Comparison of ENCODE assay signal across 8 mouse cellular contexts in genomic region chr12:98668132-98668814, GRCm38 (mm10). TPM values are rescaled to one million over a fixed set of nuclear protein-coding genes. Genes with fewer than 3 reads are reported as not detected.
DNase-seq lines count a peak whose midpoint lies in the region; ATAC-seq lines count a peak whose summit lies in the region.
"Had no signal": no experiment of that assay in that cellular context is flagged by ENCODE, and none has a peak within 500 bp of the region (broad histone marks: within the 10 kb centered on the region; RNA-seq: fewer than 3 reads in every experiment).

No protein-coding gene starts in this region.

- intact Hi-C loops in left cerebral cortex, postnatal 36 days (cut with DNase I) = no loop called here

- DNase-seq in urinary bladder, postnatal 25 days (ENCODE audit: low spot score) = peak; percentile 20
- no peak for DNase-seq in urinary bladder, postnatal 10 days (ENCODE audit: low spot score)
- peak; percentile 86 to 89 for DNase-seq in kidney, adult 8-10 months
- peak; percentile 63 to 67 for DNase-seq in left cerebral cortex, postnatal 36 days (ENCODE audit: low spot score in 2 of 2)
- DNase-seq in telencephalon, adult 2 months (ENCODE audit: low read depth, low spot score) = peak; percentile 79
- DNase-seq in hindbrain, embryonic 14.5 days (ENCODE audit: low spot score) = no peak
- DNase-seq: liver, embryonic 13.5 days had no signal

- peaks cover 4% of the 10 kb centered on the region; the same call in 1 of the 2 replicates for H3K36me3 ChIP-seq in forebrain, embryonic 16.5 days (ENCODE audit: control insufficient read depth, insufficient read depth)
- H3K36me3 ChIP-seq in hindbrain, embryonic 14.5 days (replicated peaks; ENCODE audit: control insufficient read depth, insufficient read depth) = peaks cover 33% of the 10 kb centered on the region
- H3K36me3 ChIP-seq: liver, embryonic 13.5 days had no signal

- H3K4me3 ChIP-seq in forebrain, embryonic 16.5 days (replicated peaks; ENCODE audit: low read length) = no peak overlapping the region
- H3K4me3 ChIP-seq in hindbrain, embryonic 14.5 days (replicated peaks; ENCODE audit: low read length) = no peak overlapping the region
- H3K4me3 ChIP-seq: liver, embryonic 13.5 days had no signal

- H3K27ac ChIP-seq in forebrain, embryonic 16.5 days (ENCODE audit: low read length) = 0 out of 2 replicates have a peak overlapping the region, but pooled peaks have one; percentile 5
- H3K27ac ChIP-seq in hindbrain, embryonic 14.5 days = no peak overlapping the region
- H3K27ac ChIP-seq: liver, embryonic 13.5 days had no signal

- H3K4me2 ChIP-seq in forebrain, embryonic 16.5 days (ENCODE audit: low read length) = no peak overlapping the region
- no peak overlapping the region for H3K4me2 ChIP-seq in hindbrain, embryonic 14.5 days (replicated peaks)
- H3K4me2 ChIP-seq: liver, embryonic 13.5 days had no signal

- H3K9ac ChIP-seq in forebrain, embryonic 16.5 days (replicated peaks; ENCODE audit: low read depth, low read length) = no peak overlapping the region
- H3K9ac ChIP-seq in hindbrain, embryonic 14.5 days = no peak overlapping the region
- H3K9ac ChIP-seq: liver, embryonic 13.5 days had no signal

- H3K27me3 ChIP-seq in forebrain, embryonic 16.5 days (replicated peaks; ENCODE audit: control insufficient read depth, insufficient read depth, low read length) = no peaks in the 10 kb centered on the region
- no peaks in the 10 kb centered on the region for H3K27me3 ChIP-seq in hindbrain, embryonic 14.5 days (ENCODE audit: control insufficient read depth, insufficient read depth, low read length)
- H3K27me3 ChIP-seq: liver, embryonic 13.5 days had no signal

- 52% methylated on average over 10 of the region's 10 CpGs for WGBS in forebrain, embryonic 16.5 days
- 82% methylated on average over 10 of the region's 10 CpGs for WGBS in hindbrain, embryonic 14.5 days

- peak; percentile 71 for ATAC-seq in forebrain, embryonic 16.5 days
- ATAC-seq in hindbrain, embryonic 14.5 days (ENCODE audit: low FRiP score) = no peak

- no peaks in the 10 kb centered on the region for H3K9me3 ChIP-seq in forebrain, embryonic 16.5 days (ENCODE audit: control insufficient read depth, low read length)
- H3K9me3 ChIP-seq in hindbrain, embryonic 14.5 days (ENCODE audit: control insufficient read depth, low read length) = no peaks in the 10 kb centered on the region
- H3K9me3 ChIP-seq: liver, embryonic 13.5 days had no signal

- peaks cover 3% of the 10 kb centered on the region; the same call in 1 of the 2 replicates for H3K4me1 ChIP-seq in forebrain, embryonic 16.5 days (replicated peaks; ENCODE audit: control insufficient read depth, insufficient read depth, low read length)
- H3K4me1 ChIP-seq in hindbrain, embryonic 14.5 days (replicated peaks; ENCODE audit: control insufficient read depth, insufficient read depth, low read length) = no peaks in the 10 kb centered on the region

RNA-seq across cellular contexts. Expression of gene Spata7, which starts 40.3 kb away (rescaled TPM):
- 27.4 and 32.1 TPM in 2 replicates for polyA plus RNA-seq in forebrain, embryonic 16.5 days (2015; fragmentation: Nextera tagmentation; extraction: Ambion mirVana)
- total RNA-seq in left cerebral cortex, postnatal 36 days (2021) = 10 to 100 TPM; 29.1 to 40.2 TPM
- polyA plus RNA-seq in hindbrain, embryonic 14.5 days (2014; fragmentation: Nextera tagmentation; extraction: Ambion mirVana) = 29.3 and 29.9 TPM in 2 replicates

Comparison
In these comparisons a context has a peak if more than half of its experiments do, and no peak if none do; other contexts are left out.
1. DNase-seq: peak in urinary bladder, postnatal 25 days (single experiment), kidney, adult 8-10 months (2 of 2), left cerebral cortex, postnatal 36 days (2 of 2) and telencephalon, adult 2 months (single experiment); none in urinary bladder, postnatal 10 days (single experiment) and hindbrain, embryonic 14.5 days (single experiment).